Mouse (Mus musculus) MEL (cell line): Measurements from ENCODE around the gene Kcnn3. TPM values are rescaled to one million over a fixed set of nuclear protein-coding genes. Genes with fewer than 3 reads are reported as not detected.

Experiments used
- DNase-seq: peaks from one replicate; pipeline ENCODE4 v3.0.0; 2011; ENCODE audit warnings: low read depth, low spot score
- H3K27ac ChIP-seq: 2 replicates; pipeline ENCODE4 v1.5.1; 2012; ENCODE audit warnings: low read depth, mild to moderate bottlenecking, control low read depth, low read length, moderate library complexity; ENCODE audit not compliant: control insufficient read depth
- H3K27me3 ChIP-seq, 2 experiments: fragments of 150-350 bp in 1 of 2; sonication (generic) in 1 of 2; 2 replicates each; pipeline ENCODE4 v1.6.1; 2012; ENCODE audit warnings: low read length in 2 of 2, mild to moderate bottlenecking in 2 of 2, improper control_type of control experiment in 1 of 2, moderate library complexity in 1 of 2; ENCODE audit not compliant: insufficient read depth in 2 of 2, control insufficient read depth in 1 of 2
- H3K36me3 ChIP-seq, 2 experiments: 2 replicates each; pipeline ENCODE4 v1.6.1; 2012 to 2014; ENCODE audit warnings: low read length in 2 of 2, improper control_type of control experiment in 1 of 2, inconsistent platforms in 1 of 2, mild to moderate bottlenecking in 1 of 2; ENCODE audit not compliant: insufficient read depth in 2 of 2, control insufficient read depth in 1 of 2
- H3K4me1 ChIP-seq, 2 experiments: fragments of 150-350 bp in 1 of 2; sonication (generic) in 1 of 2; 2 replicates each; pipeline ENCODE4 v1.6.1; 2012; ENCODE audit warnings: low read length in 2 of 2, improper control_type of control experiment in 1 of 2, mild to moderate bottlenecking in 1 of 2; ENCODE audit not compliant: insufficient read depth in 2 of 2, control insufficient read depth in 1 of 2
- H3K4me3 ChIP-seq, 2 experiments: fragments of 150-350 bp in 1 of 2; sonication (generic) in 1 of 2; 2 replicates each; pipeline ENCODE4 v1.5.1; 2012; ENCODE audit warnings: low read depth in 2 of 2, low read length in 2 of 2, mild to moderate bottlenecking in 2 of 2, moderate library complexity in 2 of 2, control low read depth in 1 of 2, improper control_type of control experiment in 1 of 2; ENCODE audit not compliant: control insufficient read depth in 1 of 2, insufficient read depth in 1 of 2
- H3K79me2 ChIP-seq: 2 replicates; pipeline ENCODE4 v1.6.1; 2012; ENCODE audit warnings: mild to moderate bottlenecking, low read length, moderate library complexity; ENCODE audit not compliant: control insufficient read depth, poor library complexity, insufficient read depth
- H3K9ac ChIP-seq: 2 replicates; pipeline ENCODE4 v1.6.1; 2012; ENCODE audit warnings: low read depth, mild to moderate bottlenecking, control low read depth, low read length, moderate library complexity; ENCODE audit not compliant: control insufficient read depth, poor library complexity, severe bottlenecking
- H3K9me3 ChIP-seq: fragments of 150-350 bp; sonication (generic); replicated peaks from 2 replicates; pipeline ENCODE4 v1.6.1; 2012; ENCODE audit warnings: mild to moderate bottlenecking, low read length, improper control_type of control experiment, moderate library complexity; ENCODE audit not compliant: insufficient read depth
- CHD1 ChIP-seq: IDR thresholded peaks from 2 replicates; pipeline ENCODE4 v1.6.1; 2012; ENCODE audit warnings: low read depth, mild to moderate bottlenecking, inconsistent platforms, low read length, improper control_type of control experiment
- CHD2 ChIP-seq: IDR thresholded peaks from 2 replicates; pipeline ENCODE4 v1.6.1; 2011; ENCODE audit warnings: low read length, improper control_type of control experiment
- E2F4 ChIP-seq: IDR thresholded peaks from 2 replicates; pipeline ENCODE4 v1.6.1; 2011; ENCODE audit warnings: low read depth, low read length, improper control_type of control experiment, borderline replicate concordance
- EP300 ChIP-seq, 2 experiments: IDR thresholded peaks; 2 replicates each; pipeline ENCODE4 v1.6.1; 2011; ENCODE audit warnings: improper control_type of control experiment in 2 of 2, low read length in 2 of 2, low read depth in 1 of 2, mild to moderate bottlenecking in 1 of 2
- GATA1 ChIP-seq: IDR thresholded peaks from 2 replicates; pipeline ENCODE4 v1.6.1; 2011; ENCODE audit warnings: low read depth, low read length, improper control_type of control experiment
- KAT2A ChIP-seq: conservative IDR thresholded peaks from 2 replicates; pipeline ENCODE4 v1.6.1; 2012; ENCODE audit warnings: low read depth, low read length, improper control_type of control experiment, inconsistent platforms
- MEF2A ChIP-seq: IDR thresholded peaks from 2 replicates; pipeline ENCODE4 v1.6.1; 2014; ENCODE audit warnings: low read depth, mild to moderate bottlenecking, inconsistent platforms, low read length, improper control_type of control experiment; ENCODE audit not compliant: poor library complexity, insufficient replicate concordance, severe bottlenecking; ENCODE audit errors: extremely low read depth
- MYB ChIP-seq: IDR thresholded peaks from 2 replicates; pipeline ENCODE4 v1.6.1; 2011; ENCODE audit warnings: mild to moderate bottlenecking, low read depth, low read length, improper control_type of control experiment
- MYC ChIP-seq: IDR thresholded peaks from 2 replicates; pipeline ENCODE4 v1.6.1; 2011; ENCODE audit warnings: low read depth, mild to moderate bottlenecking, low read length, improper control_type of control experiment, moderate library complexity
- POLR2AphosphoS2 ChIP-seq: IDR thresholded peaks from 2 replicates; pipeline ENCODE4 v1.6.1; 2011; ENCODE audit warnings: low read length, improper control_type of control experiment
- POLR2AphosphoS5 ChIP-seq: IDR thresholded peaks from 2 replicates; pipeline ENCODE4 v1.6.1; 2012; ENCODE audit warnings: low read depth, borderline replicate concordance, mild to moderate bottlenecking, inconsistent platforms, low read length, moderate library complexity, mixed read lengths
- RAD21 ChIP-seq: IDR thresholded peaks from 2 replicates; pipeline ENCODE4 v1.6.1; 2011; ENCODE audit warnings: mild to moderate bottlenecking, low read depth, low read length, improper control_type of control experiment
- RCOR1 ChIP-seq: IDR thresholded peaks from 2 replicates; pipeline ENCODE4 v1.6.1; 2012; ENCODE audit warnings: low read depth, mild to moderate bottlenecking, inconsistent platforms, low read length, improper control_type of control experiment
- TAL1 ChIP-seq: IDR thresholded peaks from 2 replicates; pipeline ENCODE4 v1.6.1; 2012; ENCODE audit warnings: mild to moderate bottlenecking, inconsistent platforms, low read length, moderate library complexity, mixed read lengths
- TBP ChIP-seq: IDR thresholded peaks from 2 replicates; pipeline ENCODE4 v1.8.0; 2011; ENCODE audit warnings: low read depth, low read length, improper control_type of control experiment
- TCF12 ChIP-seq: IDR thresholded peaks from 2 replicates; pipeline ENCODE4 v1.6.1; 2014; ENCODE audit warnings: low read depth, mild to moderate bottlenecking, inconsistent platforms, low read length, improper control_type of control experiment, moderate library complexity
- UBTF ChIP-seq: IDR thresholded peaks from 2 replicates; pipeline ENCODE4 v1.6.1; 2012; ENCODE audit warnings: low read depth, mild to moderate bottlenecking, inconsistent platforms, low read length, improper control_type of control experiment, moderate library complexity, borderline replicate concordance; ENCODE audit not compliant: insufficient read depth
- USF1 ChIP-seq: IDR thresholded peaks from 2 replicates; pipeline ENCODE4 v1.6.1; 2014; ENCODE audit warnings: low read depth, mild to moderate bottlenecking, inconsistent platforms, low read length, improper control_type of control experiment, moderate library complexity
- ZNF384 ChIP-seq: IDR thresholded peaks from 2 replicates; pipeline ENCODE4 v1.6.1; 2012; ENCODE audit warnings: low read depth, mild to moderate bottlenecking, inconsistent platforms, low read length, improper control_type of control experiment
- polyA plus RNA-seq, 2 experiments: library from polyadenylated mRNA; stranded (reverse) in 1 of 2; unstranded in 1 of 2; fragments of >175 nt in 1 of 2; fragments of >200 nt in 1 of 2; gene quantifications; 2 replicates each; pipeline versions ENCODE4 v1.2.1 to v1.2.4; 2012; ENCODE audit warnings: low replicate concordance in 2 of 2, low read depth in 1 of 2; ENCODE audit not compliant: insufficient read length in 2 of 2, insufficient read depth in 1 of 2, missing spikeins in 1 of 2
- total RNA-seq: library from RNA; depleted of rRNA; stranded (reverse); fragments of 300-350 nt; gene quantifications from 2 replicates; pipeline ENCODE4 v1.2.3, GENCODE M21; 2012

Gene Kcnn3
- total and polyA plus RNA-seq, 3 experiments: 0.04 TPM; not detected in 2

DNA sequence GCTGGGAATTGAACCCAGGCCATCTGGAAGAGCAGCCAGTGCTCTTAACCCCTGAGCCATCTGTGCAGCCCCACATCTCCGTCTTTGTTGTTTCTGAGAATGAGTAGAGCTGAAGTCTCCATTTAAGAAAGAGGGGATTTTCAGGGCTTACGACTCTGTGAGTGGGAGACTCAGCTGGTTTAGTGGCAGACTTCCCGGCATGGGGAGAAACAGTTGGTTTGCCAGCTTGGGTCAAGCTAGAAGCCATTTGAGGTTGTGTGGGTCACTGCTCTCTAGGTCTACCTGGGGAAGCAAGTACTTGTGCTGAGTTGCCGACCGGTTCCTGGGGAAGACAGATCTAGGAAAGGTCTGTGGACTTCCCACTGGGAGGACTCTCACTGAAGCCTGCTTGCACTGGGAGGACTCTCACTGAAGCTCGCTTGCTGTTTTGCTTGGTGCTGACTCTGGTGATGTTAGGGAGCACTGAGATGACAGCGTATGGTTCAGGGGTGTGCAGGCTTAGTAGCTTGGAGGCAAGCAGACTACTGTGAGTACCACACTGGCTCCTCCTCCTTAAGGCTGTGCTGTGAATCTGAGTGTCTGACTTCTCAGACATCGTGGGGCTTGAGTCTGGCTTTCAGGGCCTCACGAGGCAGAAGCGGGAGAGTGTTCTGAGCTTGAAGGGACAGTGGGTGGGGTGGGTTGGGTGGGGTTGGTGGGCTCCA lies 19.2 kb downstream of the Kcnn3 start:
- Histone ChIP-seq H3K36me3 (peaks cover 0 to 22% of the 10 kb centered on the region in 2 experiments; a peak in 2 of 4 replicates), H3K79me2 (no peaks in the 10 kb centered on the region), H3K4me1 (peaks cover 2 to 28% of the 10 kb centered on the region in 2 experiments; a peak in 3 of 4 replicates), H3K27me3 (peaks cover 0 to 3% of the 10 kb centered on the region in 2 experiments; a peak in 1 of 4 replicates), H3K27ac (no peak overlapping the region), H3K9me3 (no peaks in the 10 kb centered on the region), H3K4me3 (no peak overlapping the region), H3K9ac (no peak overlapping the region)
- TF ChIP-seq TAL1 (no peak), TBP (no peak), MYC (0 out of 2 replicates have a peak, but pooled peaks have one; percentile 1)
- DNase-seq: peak; percentile 55

DNA sequence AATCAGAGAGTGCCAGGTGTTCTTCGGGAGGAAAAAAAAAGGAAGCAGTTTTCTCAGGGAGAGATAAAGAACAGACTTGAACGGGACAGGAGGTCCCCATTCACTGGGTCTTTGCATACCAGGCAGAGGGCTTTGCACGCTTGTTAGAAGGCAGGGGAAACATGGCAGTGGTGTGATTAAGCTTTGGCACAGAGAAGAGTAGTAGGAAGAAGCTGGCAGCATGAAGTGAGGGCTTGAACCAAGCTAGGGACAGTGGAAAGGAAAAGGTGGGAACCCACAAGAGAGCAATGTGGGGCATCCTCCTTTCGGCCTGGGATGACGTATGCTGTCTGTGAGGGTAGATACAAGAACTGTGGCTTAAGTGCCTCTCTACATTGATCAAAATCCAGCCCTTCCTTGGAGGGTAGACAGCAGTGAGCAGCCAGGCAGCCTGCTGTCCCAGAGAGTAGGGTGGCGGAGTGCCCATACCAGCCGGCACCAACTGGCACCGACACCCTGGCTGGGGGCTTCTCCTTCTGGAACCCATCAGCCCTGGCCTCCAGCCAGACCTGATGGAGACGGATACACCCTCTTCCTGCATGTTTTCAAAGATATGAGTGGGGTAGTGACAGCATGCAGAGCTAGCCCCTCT lies 19.9 kb downstream of the Kcnn3 start:
- Histone ChIP-seq H3K4me3 (no peak overlapping the region), H3K27ac (no peak overlapping the region; the same call in 1 of the 2 replicates), H3K36me3 (peaks cover 0 to 22% of the 10 kb centered on the region in 2 experiments; a peak in 2 of 4 replicates), H3K4me1 (peaks cover 2 to 28% of the 10 kb centered on the region in 2 experiments; a peak in 3 of 4 replicates), H3K9ac (no peak overlapping the region), H3K79me2 (no peaks in the 10 kb centered on the region), H3K27me3 (peaks cover 0 to 3% of the 10 kb centered on the region in 2 experiments; a peak in 1 of 4 replicates), H3K9me3 (no peaks in the 10 kb centered on the region)
- DNase-seq: peak; percentile 65
- TF ChIP-seq TCF12 (0 out of 2 replicates have a peak, but pooled peaks have one; percentile 37), ZNF384 (peak; percentile 71), USF1 (no peak), EP300 (IDR thresholded peaks at IDR 0.05; ENCODE audit: low read depth in 1 of 2, low read length in 2 of 2) (peak in 1 of 2 experiments; percentile 35; a peak in 1 of 4 replicates), GATA1 (peak; percentile 36; the same call in 1 of the 2 replicates), CHD1 (no peak)
- TF ChIP-seq, all 39 proteins: peak for 4

DNA sequence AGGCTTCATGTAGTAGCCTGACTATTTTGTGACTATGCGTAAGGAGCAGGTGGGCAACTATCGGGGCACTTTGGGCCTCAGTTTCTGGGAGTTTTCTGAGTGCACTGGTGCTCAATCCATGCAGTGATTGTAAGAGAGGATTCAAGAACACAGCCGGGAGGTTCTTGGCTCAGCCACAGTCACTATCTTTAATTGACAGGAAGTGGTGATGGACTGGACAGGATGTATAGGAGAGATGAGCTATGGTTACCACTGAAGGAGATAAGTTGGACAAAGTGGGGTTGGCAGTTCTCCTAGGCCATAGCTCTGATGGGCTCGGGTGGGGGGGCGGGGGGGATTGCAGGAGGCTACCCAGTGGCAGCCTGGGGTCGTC lies 20.4 kb downstream of the Kcnn3 start:
- TF ChIP-seq POLR2AphosphoS2 (no peak), RAD21 (no peak), CHD2 (no peak), CHD1 (no peak), GATA1 (peak; percentile 66), KAT2A (no peak), EP300 (IDR thresholded peaks at IDR 0.05; ENCODE audit: low read depth in 1 of 2, low read length in 2 of 2) (peak in 1 of 2 experiments; percentile 46; a peak in 2 of 4 replicates), RCOR1 (peak; percentile 77), TAL1 (no peak), MYC (no peak), MYB (no peak), E2F4 (no peak), POLR2AphosphoS5 (no peak), MEF2A (no peak), UBTF (no peak)
- peak; percentile 54 for DNase-seq
- Histone ChIP-seq H3K4me3 (no peak overlapping the region), H3K27ac (no peak overlapping the region), H3K9ac (no peak overlapping the region), H3K79me2 (no peaks in the 10 kb centered on the region), H3K9me3 (no peaks in the 10 kb centered on the region), H3K36me3 (peaks cover 0 to 22% of the 10 kb centered on the region in 2 experiments; a peak in 2 of 4 replicates), H3K4me1 (peaks cover 2 to 28% of the 10 kb centered on the region in 2 experiments; a peak in 3 of 4 replicates), H3K27me3 (peaks cover 0 to 3% of the 10 kb centered on the region in 2 experiments; a peak in 1 of 4 replicates)
